Mouse (Mus musculus) stomach, postnatal 0 days (tissue): Measurements from ENCODE around the gene Prpsap1.

Source experiments
- CTCF ChIP-seq: IDR thresholded peaks from 2 replicates; pipeline ENCODE4 v1.5.1; 2016; ENCODE audit warnings: antibody characterized with exemption, low read depth, mild to moderate bottlenecking, moderate library complexity
- EP300 ChIP-seq: optimal IDR thresholded peaks from 2 replicates; pipeline ENCODE3; 2016; ENCODE audit warnings: antibody characterized with exemption

DNA sequence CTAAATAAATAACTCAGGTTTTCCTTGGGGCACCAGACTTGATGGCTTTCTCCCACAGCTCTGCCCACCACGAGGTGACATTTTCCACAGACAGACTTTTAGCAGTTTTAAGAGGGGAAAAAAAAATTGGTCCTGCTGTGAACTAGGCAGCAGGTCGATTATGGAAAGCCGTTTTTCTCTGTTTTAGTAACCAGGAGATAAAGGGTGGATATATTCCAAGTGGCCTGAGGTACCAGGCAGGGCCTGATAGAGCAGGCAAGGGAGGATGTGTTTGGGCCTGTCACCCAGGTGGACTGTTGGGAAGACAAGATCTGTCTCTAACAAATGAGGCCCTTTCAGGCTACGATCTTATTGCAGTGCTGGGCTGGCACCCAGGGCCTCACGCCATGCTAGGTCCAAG, 11.6 kb upstream of the Prpsap1 start:
- TF ChIP-seq CTCF, result no peak
- no peak for TF ChIP-seq EP300
